Mouse (Mus musculus) cerebellum, adult 2 months (tissue): ENCODE results near the gene Aen. TPM values are rescaled to one million over a fixed set of nuclear protein-coding genes. Genes with fewer than 3 reads are reported as not detected.

ENCODE experiments used
- DNase-seq, 2 experiments: peaks; one replicate each; pipeline ENCODE4 v3.0.0; 2021
- H3K27ac ChIP-seq: fragments of 200-500 bp; 2 replicates; pipeline ENCODE4 v1.5.1; 2012; ENCODE audit warnings: low read length, control low read depth, inconsistent platforms; ENCODE audit not compliant: insufficient read depth
- H3K27me3 ChIP-seq: fragments of 200-500 bp; 2 replicates; pipeline ENCODE4 v1.6.1; 2012; ENCODE audit warnings: inconsistent platforms, mild to moderate bottlenecking, low read length, moderate library complexity; ENCODE audit not compliant: control insufficient read depth, insufficient read depth
- H3K4me1 ChIP-seq: fragments of 200-500 bp; 2 replicates; pipeline ENCODE4 v1.6.1; 2011; ENCODE audit warnings: low read length; ENCODE audit not compliant: control insufficient read depth, insufficient read depth
- H3K4me3 ChIP-seq: fragments of 200-500 bp; replicated peaks from 2 replicates; pipeline ENCODE3; 2011; ENCODE audit warnings: mild to moderate bottlenecking, low read depth, low read length, control low read depth; ENCODE audit not compliant: insufficient read depth
- CTCF ChIP-seq: fragments of 200-500 bp; IDR thresholded peaks from 2 replicates; pipeline ENCODE4 v1.5.1; 2011; ENCODE audit warnings: low read depth, mild to moderate bottlenecking, control low read depth, low read length, moderate library complexity, borderline replicate concordance; ENCODE audit not compliant: insufficient read depth
- POLR2A ChIP-seq: fragments of 200-500 bp; IDR thresholded peaks from 2 replicates; pipeline ENCODE4 v1.6.1; 2011; ENCODE audit warnings: low read length, control low read depth, borderline replicate concordance; ENCODE audit not compliant: insufficient read depth
- WGBS: fragments of 180-500 bp; shearing (Covaris S2); methylation state at CpG from one replicate; pipeline ENCODE4 v1.1.7; 2018; 5-methylcytosine and 5-hydroxymethylcytosine counted together
- polyA plus RNA-seq: library from polyadenylated mRNA; depleted of rRNA; stranded (reverse); fragments of >200 nt; gene quantifications from 2 replicates; pipeline ENCODE4 v1.2.3, GENCODE M21; 2012

Aen gene
- polyA plus RNA-seq, 1 experiment: 27.2 TPM

DNA sequence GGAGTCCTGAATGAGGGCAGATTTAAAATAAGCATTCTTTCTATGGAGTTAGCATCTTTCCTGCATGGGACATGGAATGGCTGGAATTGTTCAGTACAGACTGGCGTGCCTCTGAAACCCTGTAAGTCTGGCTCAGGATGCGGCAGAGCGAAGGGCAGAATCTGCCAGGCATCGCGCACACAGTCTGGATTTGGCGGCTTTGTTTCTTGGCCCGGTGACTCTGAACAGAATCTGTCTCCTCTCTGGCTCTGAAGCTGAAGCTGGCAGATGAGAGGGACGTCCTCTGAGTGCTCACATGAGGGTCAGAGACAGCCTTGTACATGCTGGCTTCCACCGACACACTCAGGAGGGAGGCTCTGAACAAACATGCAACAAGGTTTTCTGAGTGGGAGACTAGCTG, 30.5 kb downstream of the Aen start:
- WGBS: 17% methylated on average over 9 of the region's 9 CpGs

DNA sequence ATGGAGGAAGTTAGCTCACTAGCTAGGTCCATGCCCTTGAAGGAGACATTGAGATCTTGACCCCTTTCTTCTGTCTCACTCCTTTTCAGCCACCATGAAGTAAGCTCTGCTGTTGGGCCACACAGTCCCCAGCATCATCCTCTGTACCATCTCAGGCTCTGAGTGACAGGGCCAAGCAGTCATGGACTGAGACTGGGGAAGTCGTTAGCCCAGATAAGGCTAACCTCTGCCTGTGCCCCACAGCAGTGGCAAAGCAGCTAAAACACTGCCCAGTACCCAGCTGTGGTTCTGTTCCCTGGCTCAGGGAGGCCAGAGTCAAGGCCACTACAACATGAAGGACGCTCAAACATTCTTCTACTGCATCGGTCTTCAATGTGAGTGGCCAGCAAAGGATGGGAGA, 31.6 kb downstream of the Aen start:
- H3K4me1 ChIP-seq: no peaks in the 10 kb centered on the region; the same call in 1 of the 2 replicates
- H3K4me3 ChIP-seq: no peak overlapping the region
- no peak for TF ChIP-seq CTCF
- TF ChIP-seq POLR2A: no peak
- H3K27ac ChIP-seq: no peak overlapping the region
- no peak for DNase-seq
- no peaks in the 10 kb centered on the region for H3K27me3 ChIP-seq
- WGBS: 93% methylated on average over 3 of the region's 3 CpGs

More for the DNA sequence above, 30.5 kb downstream of the Aen start:
- Histone ChIP-seq H3K4me1 (no peaks in the 10 kb centered on the region; the same call in 1 of the 2 replicates), H3K27me3 (no peaks in the 10 kb centered on the region), H3K4me3 (no peak overlapping the region), H3K27ac (no peak overlapping the region)
- no peak for DNase-seq
- no peak for TF ChIP-seq POLR2A
- no peak for TF ChIP-seq CTCF

DNA sequence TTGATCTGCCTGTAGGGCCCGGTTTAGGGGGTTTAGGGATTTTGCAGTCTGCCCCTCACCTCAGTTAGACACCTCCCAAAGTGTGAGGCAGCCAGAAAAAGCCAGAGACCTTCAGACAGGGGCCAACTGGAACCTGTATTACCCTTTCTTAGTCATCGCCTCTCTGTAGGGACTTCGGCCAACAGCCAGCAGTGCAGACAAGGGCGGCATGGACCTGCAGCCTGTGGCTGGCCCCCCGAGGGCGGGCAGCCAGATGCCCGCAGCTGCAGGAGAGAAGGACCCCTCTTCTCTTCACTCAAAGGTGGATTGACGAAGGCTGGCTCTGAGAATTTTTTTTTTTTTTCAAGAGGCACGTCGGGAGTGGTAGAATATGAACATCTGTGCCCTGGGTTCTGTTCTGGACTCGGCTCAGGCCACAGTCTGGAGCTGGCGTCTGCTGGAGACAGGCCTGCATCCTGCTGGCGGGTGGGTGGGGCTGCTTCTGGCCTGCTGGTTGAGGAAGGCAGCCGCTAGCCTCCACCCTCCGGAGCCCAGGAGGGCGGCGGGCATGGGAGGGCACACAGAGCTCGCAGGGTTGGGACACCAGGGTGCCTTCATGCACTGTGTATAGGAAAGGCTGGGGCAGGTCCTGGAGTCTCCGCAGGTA, 43.4 kb downstream of the Aen start:
- H3K27me3 ChIP-seq: no peaks in the 10 kb centered on the region
- no peaks in the 10 kb centered on the region for H3K4me1 ChIP-seq
- WGBS: 21% methylated on average over 19 of the region's 19 CpGs
- no peak overlapping the region for H3K27ac ChIP-seq
- TF ChIP-seq POLR2A (no peak), CTCF (no peak)
- H3K4me3 ChIP-seq: no peak overlapping the region
- no peak for DNase-seq

DNA sequence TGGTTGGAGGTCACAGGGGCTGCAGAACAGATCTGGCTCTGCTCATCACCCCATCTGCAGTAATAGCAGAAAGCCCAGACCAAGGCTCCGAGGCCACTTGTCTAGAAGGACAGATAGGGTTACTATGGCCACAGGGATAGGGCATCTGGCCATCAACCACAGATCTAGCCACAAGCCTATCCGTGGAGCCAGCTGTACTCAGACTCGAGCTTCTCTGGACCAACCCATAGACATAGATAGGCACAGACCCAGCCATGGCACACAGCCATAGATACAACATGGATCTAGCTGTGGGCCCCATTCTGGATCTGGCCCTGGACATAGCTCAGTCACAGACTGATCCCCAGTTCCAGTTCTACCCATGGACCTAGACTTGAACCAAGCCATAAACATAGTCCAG, 45.3 kb downstream of the Aen start:
- WGBS: 45% methylated on average over 3 of the region's 3 CpGs
- no peaks in the 10 kb centered on the region for H3K4me1 ChIP-seq
- no peak for TF ChIP-seq CTCF
- TF ChIP-seq POLR2A: no peak

DNA sequence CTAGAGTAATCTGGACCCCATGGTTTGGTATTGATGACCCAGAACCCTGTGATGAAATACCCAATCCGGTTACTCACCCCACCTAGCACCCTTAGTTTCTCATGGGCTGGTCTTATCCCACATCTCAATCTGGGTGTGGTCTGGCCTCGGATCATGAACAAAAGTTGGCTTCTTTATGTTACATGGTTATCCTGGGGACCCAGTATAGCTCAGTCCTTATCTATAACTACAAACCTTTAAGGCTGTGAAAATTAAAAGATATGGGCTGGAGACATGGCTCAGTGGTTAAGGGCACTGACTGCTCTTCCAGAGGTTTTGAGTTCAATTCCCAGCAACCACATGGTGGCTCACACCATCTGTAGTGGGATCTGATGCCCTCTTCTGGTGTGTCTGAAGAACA, 46.9 kb downstream of the Aen start:
- no peak for TF ChIP-seq POLR2A
- TF ChIP-seq CTCF: no peak
- Histone ChIP-seq H3K27me3 (no peaks in the 10 kb centered on the region), H3K4me1 (no peaks in the 10 kb centered on the region), H3K27ac (no peak overlapping the region), H3K4me3 (no peak overlapping the region)
- no peak for DNase-seq
- WGBS: 93% methylated on average over 2 of the region's 2 CpGs

More for the DNA sequence above, 45.3 kb downstream of the Aen start:
- no peak for DNase-seq
- no peak overlapping the region for H3K4me3 ChIP-seq
- H3K27ac ChIP-seq: no peak overlapping the region
- no peaks in the 10 kb centered on the region for H3K27me3 ChIP-seq

DNA sequence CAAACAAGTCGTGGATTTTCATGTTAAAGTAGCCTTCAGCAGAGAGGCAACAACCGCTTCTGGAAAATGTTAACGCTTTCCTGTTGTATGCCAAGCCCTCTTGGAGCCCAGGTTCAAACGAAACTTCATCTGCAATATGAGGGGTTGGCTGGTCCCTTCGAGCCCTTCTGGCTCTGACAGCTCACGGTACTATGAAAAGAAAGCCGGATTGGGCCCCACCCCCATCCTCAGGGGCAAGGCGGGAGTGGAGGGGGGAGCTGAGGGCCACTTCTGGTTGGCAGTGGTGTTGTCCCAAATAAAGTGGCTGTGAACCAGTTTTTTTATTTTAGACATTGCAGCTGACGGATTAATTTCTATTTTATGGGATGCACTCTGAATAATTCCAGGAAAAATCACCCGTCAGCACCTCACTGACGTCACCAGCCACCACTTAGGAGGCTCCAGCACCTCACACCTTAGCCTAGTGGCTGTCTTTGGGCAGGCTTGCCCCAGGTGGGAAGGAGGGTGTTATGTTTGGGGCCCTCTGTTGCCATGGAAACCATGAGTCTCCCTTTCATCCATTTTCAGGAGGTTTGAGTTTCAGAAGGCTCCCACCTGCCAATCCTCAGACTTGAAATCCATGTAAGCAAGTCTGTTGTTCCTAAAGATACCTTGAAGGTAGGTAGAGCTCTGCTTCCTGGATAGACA, 58.4 kb downstream of the Aen start:
- TF ChIP-seq POLR2A (no peak), CTCF (no peak)
- peaks cover 2% of the 10 kb centered on the region; the same call in 1 of the 2 replicates for H3K27me3 ChIP-seq
- no peaks in the 10 kb centered on the region for H3K4me1 ChIP-seq
- no peak overlapping the region for H3K27ac ChIP-seq
- no peak for DNase-seq
- no peak overlapping the region for H3K4me3 ChIP-seq
- 39% methylated on average over 11 of the region's 11 CpGs for WGBS

DNA sequence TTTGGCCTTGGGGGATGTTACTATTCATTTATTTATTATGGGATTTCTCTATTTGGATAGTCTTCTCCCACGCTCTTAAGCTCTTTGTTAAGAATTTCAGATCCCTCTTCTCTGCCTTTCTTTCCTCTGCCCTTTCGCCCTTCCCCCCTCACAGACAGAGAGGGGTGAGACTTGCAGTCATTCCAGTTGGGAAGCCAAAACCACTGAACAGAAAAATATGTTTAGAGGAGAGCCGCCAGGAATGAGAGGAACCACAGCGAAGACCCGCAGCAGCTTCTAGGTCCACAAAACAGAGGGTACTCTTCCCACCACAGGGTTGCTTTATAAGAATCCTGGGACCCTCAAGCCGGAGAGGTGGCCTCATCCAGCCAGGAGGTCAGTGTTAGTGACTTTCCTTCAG, 59.0 kb downstream of the Aen start:
- Histone ChIP-seq H3K27ac (no peak overlapping the region), H3K4me3 (no peak overlapping the region), H3K27me3 (peaks cover 2% of the 10 kb centered on the region; the same call in 1 of the 2 replicates), H3K4me1 (no peaks in the 10 kb centered on the region)
- no peak for DNase-seq
- 49% methylated on average over 6 of the region's 6 CpGs for WGBS
- TF ChIP-seq CTCF (no peak), POLR2A (no peak)

DNA sequence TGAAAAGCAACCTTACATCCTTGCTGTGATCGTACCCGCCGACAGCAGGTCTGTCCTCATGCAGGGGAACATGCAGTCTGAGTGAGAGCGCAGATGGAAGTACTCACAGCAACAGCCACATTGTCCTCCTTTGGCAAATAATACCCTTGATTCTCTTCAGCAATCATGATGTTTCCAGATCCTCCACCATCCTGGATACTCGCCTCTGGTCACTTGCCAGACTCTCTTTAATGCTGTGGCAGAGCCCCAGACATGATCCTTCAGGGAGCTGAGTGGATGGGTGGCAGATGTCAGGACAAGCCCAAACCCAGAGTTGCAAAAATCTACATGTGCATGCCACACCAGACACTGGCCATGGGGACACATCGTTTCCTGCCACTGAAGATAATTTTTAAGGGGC, 59.4 kb downstream of the Aen start:
- H3K4me1 ChIP-seq: no peaks in the 10 kb centered on the region
- 23% methylated on average over 6 of the region's 6 CpGs for WGBS

More for the DNA sequence above, 59.4 kb downstream of the Aen start:
- Histone ChIP-seq H3K27me3 (peaks cover 2% of the 10 kb centered on the region; the same call in 1 of the 2 replicates), H3K27ac (no peak overlapping the region), H3K4me3 (no peak overlapping the region)
- no peak for DNase-seq
- TF ChIP-seq POLR2A (no peak), CTCF (no peak)
